Mouse (Mus musculus) thymus, postnatal 4 days (tissue): ENCODE data around the gene Tm9sf1.

Experiments
- DNase-seq: peaks from one replicate; pipeline ENCODE4 v3.0.0; 2021

The Tm9sf1 gene

DNA sequence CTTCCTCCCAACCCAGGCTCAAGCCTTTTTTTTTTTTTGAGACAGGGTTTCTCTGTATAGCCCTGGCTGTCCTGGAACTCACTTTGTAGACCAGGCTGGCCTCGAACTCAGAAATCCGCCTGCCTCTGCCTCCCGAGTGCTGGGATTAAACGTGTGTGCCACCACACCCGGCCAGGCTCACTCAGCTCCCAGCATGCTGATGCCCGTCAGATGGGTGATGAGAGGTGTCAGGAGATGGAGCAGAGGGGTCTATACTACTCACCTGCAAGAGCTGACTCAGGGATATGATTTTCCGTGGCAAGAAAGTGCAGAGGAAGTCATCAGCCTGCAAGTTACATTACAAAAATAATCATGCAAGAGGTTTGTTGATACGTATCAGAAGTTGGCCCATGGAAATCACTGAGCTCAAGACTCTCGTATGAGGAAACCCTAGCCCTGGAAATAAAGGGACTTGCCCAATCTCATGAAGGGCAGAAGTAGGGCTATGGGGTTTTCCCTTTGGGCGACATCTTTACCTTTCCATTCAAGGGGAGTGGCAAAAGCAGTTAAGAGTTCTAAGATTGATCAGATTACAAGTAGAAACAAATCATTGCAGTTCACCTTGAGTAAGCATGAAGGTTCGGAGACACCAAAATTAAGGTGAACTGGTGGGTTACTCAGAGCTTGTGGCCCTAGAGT, 53.7 kb downstream of the Tm9sf1 start:
- no peak for DNase-seq

DNA sequence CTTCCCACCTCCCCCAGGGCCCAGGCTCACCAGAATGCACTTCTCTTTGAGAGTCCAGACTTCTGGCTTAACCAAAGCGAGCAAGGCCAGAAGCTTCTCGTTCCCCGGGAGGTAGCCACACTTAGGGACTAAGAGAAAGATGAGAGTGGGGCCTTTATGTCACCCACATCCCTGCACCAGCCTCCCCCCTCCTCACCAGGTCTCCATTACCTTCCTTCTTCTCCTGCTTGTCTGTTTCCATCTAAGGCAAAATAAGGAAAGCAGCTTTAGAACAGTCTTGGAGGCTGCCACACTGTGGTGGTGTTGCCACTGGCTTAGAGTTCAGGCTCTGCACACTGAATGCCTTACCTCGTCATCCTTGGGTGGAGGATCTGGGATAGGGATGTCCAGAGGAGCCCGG, 54.3 kb downstream of the Tm9sf1 start:
- no peak for DNase-seq

DNA sequence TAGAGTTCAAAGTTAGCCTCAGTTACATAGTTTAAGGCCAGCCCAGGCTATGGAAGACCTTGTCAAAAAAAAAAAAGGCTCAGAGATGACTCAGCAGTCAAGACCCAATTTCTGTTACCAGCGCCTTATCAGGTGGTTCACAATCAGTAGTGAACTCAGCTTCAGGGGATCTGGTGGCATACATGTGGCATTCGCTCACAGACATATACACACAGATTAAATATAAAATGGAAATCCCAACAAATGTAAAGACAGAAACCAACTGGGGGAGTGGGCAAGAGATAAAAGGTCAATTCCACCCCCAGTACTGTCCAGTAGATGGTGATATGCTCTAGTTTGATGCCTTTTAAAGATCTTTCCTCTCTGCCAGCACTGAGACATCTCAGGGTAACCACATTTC, 57.5 kb downstream of the Tm9sf1 start:
- DNase-seq = no peak
